19 mouse cellular contexts compared by ENCODE assay signal in genomic region chr9:40709587-40709986, GRCm38 (mm10). TPM values are rescaled to one million over a fixed set of nuclear protein-coding genes. Genes with fewer than 3 reads are reported as not detected.
A peak's percentile ranks its signal among the peaks of the same experiment; 100 is the strongest.
DNase-seq lines count a peak whose midpoint lies in the region; ATAC-seq and TF ChIP-seq lines count a peak whose summit lies in the region.
"Had no signal": no experiment of that assay in that cellular context is flagged by ENCODE, and none has a peak within 500 bp of the region (broad histone marks: within the 10 kb centered on the region; RNA-seq: fewer than 3 reads in every experiment).

No protein-coding gene starts in this region.

- no peak overlapping the region for H3K9ac ChIP-seq in lung, embryonic 16.5 days (ENCODE audit: low read length)
- H3K9ac ChIP-seq in forebrain, postnatal 0 days = no peak overlapping the region
- no peak overlapping the region for H3K9ac ChIP-seq in hindbrain, embryonic 14.5 days
- H3K9ac ChIP-seq in stomach, embryonic 14.5 days (replicated peaks; ENCODE audit: low read depth, low read length) = no peak overlapping the region
- H3K9ac ChIP-seq: liver, embryonic 14.5 days had no signal

- no peaks in the 10 kb centered on the region for H3K4me1 ChIP-seq in lung, embryonic 16.5 days (replicated peaks; ENCODE audit: control insufficient read depth, insufficient read depth, low read length)
- peaks cover 13% of the 10 kb centered on the region; the same call in 1 of the 2 replicates for H3K4me1 ChIP-seq in forebrain, postnatal 0 days (ENCODE audit: insufficient read depth)
- peaks cover 18% of the 10 kb centered on the region for H3K4me1 ChIP-seq in hindbrain, embryonic 14.5 days (replicated peaks; ENCODE audit: control insufficient read depth, insufficient read depth, low read length)
- H3K4me1 ChIP-seq in stomach, embryonic 14.5 days (ENCODE audit: control insufficient read depth, insufficient read depth, low read length) = peaks cover 13% of the 10 kb centered on the region; the same call in 1 of the 2 replicates

- H3K27me3 ChIP-seq in lung, embryonic 16.5 days (ENCODE audit: control insufficient read depth, insufficient read depth, low read depth, low read length) = no peaks in the 10 kb centered on the region
- H3K27me3 ChIP-seq in forebrain, postnatal 0 days (ENCODE audit: insufficient read depth, low read length) = no peaks in the 10 kb centered on the region
- H3K27me3 ChIP-seq in hindbrain, embryonic 14.5 days (ENCODE audit: control insufficient read depth, insufficient read depth, low read length) = no peaks in the 10 kb centered on the region
- no peaks in the 10 kb centered on the region for H3K27me3 ChIP-seq in stomach, embryonic 14.5 days (ENCODE audit: control insufficient read depth, insufficient read depth, low read length)

- no peak overlapping the region for H3K4me3 ChIP-seq in lung, embryonic 16.5 days (ENCODE audit: low read length)
- H3K4me3 ChIP-seq in forebrain, postnatal 0 days (ENCODE audit: low read depth, low read length) = no peak overlapping the region
- H3K4me3 ChIP-seq in hindbrain, embryonic 14.5 days (replicated peaks; ENCODE audit: low read length) = no peak overlapping the region
- H3K4me3 ChIP-seq in stomach, embryonic 14.5 days (ENCODE audit: low read depth, low read length) = no peak overlapping the region

- DNase-seq in lung, postnatal 10 days = no peak
- no peak for DNase-seq in forebrain, postnatal 0 days
- DNase-seq in hindbrain, embryonic 14.5 days (ENCODE audit: low spot score) = no peak
- no peak for DNase-seq in thymus, postnatal 36 days
- DNase-seq in left cerebral cortex, postnatal 10 days (ENCODE audit: extremely low spot score in 1 of 2, low spot score in 2 of 2) = no peak
- DNase-seq: adrenal gland, adult 2 months; cerebellum, postnatal 14 days; left cerebral cortex, postnatal 4 days; right cerebral cortex, adult 18-20 months had no signal

- no peaks in the 10 kb centered on the region for H3K9me3 ChIP-seq in lung, embryonic 16.5 days (ENCODE audit: control insufficient read depth, low read length)
- no peaks in the 10 kb centered on the region for H3K9me3 ChIP-seq in forebrain, postnatal 0 days (ENCODE audit: low read length)
- H3K9me3 ChIP-seq in hindbrain, embryonic 14.5 days (ENCODE audit: control insufficient read depth, low read length) = no peaks in the 10 kb centered on the region
- H3K9me3 ChIP-seq in stomach, embryonic 14.5 days (ENCODE audit: control insufficient read depth, low read depth, low read length) = no peaks in the 10 kb centered on the region

- intact Hi-C loops in left cerebral cortex, postnatal 10 days (cut with DNase I) = no loop called here

- no peak overlapping the region for H3K4me2 ChIP-seq in lung, embryonic 16.5 days (ENCODE audit: low read depth, low read length)
- H3K4me2 ChIP-seq in forebrain, postnatal 0 days (ENCODE audit: low read depth) = no peak overlapping the region
- no peak overlapping the region for H3K4me2 ChIP-seq in hindbrain, embryonic 14.5 days (replicated peaks)
- H3K4me2 ChIP-seq in stomach, embryonic 14.5 days (replicated peaks; ENCODE audit: low read depth, low read length) = no peak overlapping the region

- no peak for TF ChIP-seq CTCF in forebrain, postnatal 0 days (IDR thresholded peaks at IDR 0.05; ENCODE audit: low read depth)

- peak; percentile 31; the same call in 1 of the 2 replicates for ATAC-seq in lung, embryonic 16.5 days (ENCODE audit: low read depth)
- peak; percentile 42 for ATAC-seq in forebrain, postnatal 0 days
- no peak for ATAC-seq in hindbrain, embryonic 14.5 days (ENCODE audit: low FRiP score)
- ATAC-seq in stomach, embryonic 14.5 days (ENCODE audit: insufficient number of reproducible peaks, insufficient read depth, low FRiP score, low read depth) = no peak
- ATAC-seq: Patski had no signal

- WGBS in lung, embryonic 16.5 days = 37% methylated on average over 3 of the region's 3 CpGs
- WGBS in forebrain, postnatal 0 days = 45% methylated on average over 3 of the region's 3 CpGs
- 42% methylated on average over 3 of the region's 3 CpGs for whole genome bisulfite sequencing in hindbrain, embryonic 14.5 days
- WGBS in stomach, embryonic 14.5 days = 42% methylated on average over 3 of the region's 3 CpGs

- no peak overlapping the region for H3K27ac ChIP-seq in lung, embryonic 16.5 days (ENCODE audit: low read length)
- H3K27ac ChIP-seq in forebrain, postnatal 0 days (ENCODE audit: low read depth, low read length) = peak overlapping the region; percentile 60
- 0 out of 2 replicates have a peak overlapping the region, but pooled peaks have one; percentile 11 for H3K27ac ChIP-seq in hindbrain, embryonic 14.5 days
- peak overlapping the region; percentile 7; the same call in 1 of the 2 replicates for H3K27ac ChIP-seq in stomach, embryonic 14.5 days (ENCODE audit: low read length)
- H3K27ac ChIP-seq: liver, embryonic 14.5 days had no signal

- H3K36me3 ChIP-seq in lung, embryonic 16.5 days (ENCODE audit: control insufficient read depth, insufficient read depth, low read length) = no peaks in the 10 kb centered on the region
- H3K36me3 ChIP-seq in forebrain, postnatal 0 days (ENCODE audit: insufficient read depth) = no peaks in the 10 kb centered on the region
- no peaks in the 10 kb centered on the region for H3K36me3 ChIP-seq in hindbrain, embryonic 14.5 days (replicated peaks; ENCODE audit: control insufficient read depth, insufficient read depth)
- no peaks in the 10 kb centered on the region for H3K36me3 ChIP-seq in stomach, embryonic 14.5 days (ENCODE audit: control insufficient read depth, insufficient read depth, low read length)

RNA-seq across cellular contexts. Expression of gene Clmp, which starts 23.8 kb away (rescaled TPM):
- 9.8 and 10.8 TPM in 2 replicates for polyA plus RNA-seq in lung, embryonic 16.5 days (2015; fragmentation: Nextera tagmentation; extraction: Ambion mirVana)
- total RNA-seq in forebrain, postnatal 0 days (2014; rRNA removed) = 68.5 and 75.4 TPM in 2 replicates
- 49.4 and 53.5 TPM in 2 replicates for polyA plus RNA-seq in forebrain, postnatal 0 days (2015; fragmentation: Nextera tagmentation; extraction: Ambion mirVana)
- 56.6 and 62.9 TPM in 2 replicates for polyA plus RNA-seq in hindbrain, embryonic 14.5 days (2014; fragmentation: Nextera tagmentation; extraction: Ambion mirVana)
- 40.9 and 42.9 TPM in 2 replicates for polyA plus RNA-seq in stomach, embryonic 14.5 days (2014; fragmentation: Nextera tagmentation; extraction: Ambion mirVana)
- total RNA-seq in left cerebral cortex, postnatal 10 days (2021) = 10 to 100 TPM; 50.0 to 59.1 TPM
- total RNA-seq: CH12.LX had no signal

RNA-seq across cellular contexts. Expression of gene Gm21915, which starts 39.2 kb away (rescaled TPM):
- not detected in 2 replicates for polyA plus RNA-seq in lung, embryonic 16.5 days (2015; fragmentation: Nextera tagmentation; extraction: Ambion mirVana)
- total RNA-seq in forebrain, postnatal 0 days (2014; rRNA removed) = not detected in 2 replicates
- not detected in 2 replicates for polyA plus RNA-seq in forebrain, postnatal 0 days (2015; fragmentation: Nextera tagmentation; extraction: Ambion mirVana)
- polyA plus RNA-seq in hindbrain, embryonic 14.5 days (2014; fragmentation: Nextera tagmentation; extraction: Ambion mirVana) = not detected in 2 replicates
- polyA plus RNA-seq in stomach, embryonic 14.5 days (2014; fragmentation: Nextera tagmentation; extraction: Ambion mirVana) = not detected in 2 replicates
- not detected for total RNA-seq in left cerebral cortex, postnatal 10 days (2021)
- total RNA-seq: adrenal gland, adult 2 months; CH12.LX; layer of hippocampus, postnatal 10 days; left cerebral cortex, postnatal 4 days had no signal
- polyA plus RNA-seq: adrenal gland, adult 2 months; embryonic facial prominence, embryonic 14.5 days; gonadal fat pad, adult 2 months; heart, postnatal 0 days; kidney, adult 2 months; liver, embryonic 14.5 days; Patski had no signal

Comparison
In these comparisons a context has a peak if more than half of its experiments do, and no peak if none do; other contexts are left out.
1. ATAC-seq: peak in lung, embryonic 16.5 days (single experiment) and forebrain, postnatal 0 days (single experiment); none in hindbrain, embryonic 14.5 days (single experiment) and stomach, embryonic 14.5 days (single experiment).